Mouse (Mus musculus) R1 (cell line): ENCODE measurements around the gene Isg20l2.
A peak's percentile ranks its signal among the peaks of the same experiment; 100 is the strongest.

Source experiments
- DNase-seq: peaks from one replicate; pipeline ENCODE4 v3.0.0-alpha.2; 2018; ENCODE audit warnings: low read depth, low spot score

Gene Isg20l2

DNA sequence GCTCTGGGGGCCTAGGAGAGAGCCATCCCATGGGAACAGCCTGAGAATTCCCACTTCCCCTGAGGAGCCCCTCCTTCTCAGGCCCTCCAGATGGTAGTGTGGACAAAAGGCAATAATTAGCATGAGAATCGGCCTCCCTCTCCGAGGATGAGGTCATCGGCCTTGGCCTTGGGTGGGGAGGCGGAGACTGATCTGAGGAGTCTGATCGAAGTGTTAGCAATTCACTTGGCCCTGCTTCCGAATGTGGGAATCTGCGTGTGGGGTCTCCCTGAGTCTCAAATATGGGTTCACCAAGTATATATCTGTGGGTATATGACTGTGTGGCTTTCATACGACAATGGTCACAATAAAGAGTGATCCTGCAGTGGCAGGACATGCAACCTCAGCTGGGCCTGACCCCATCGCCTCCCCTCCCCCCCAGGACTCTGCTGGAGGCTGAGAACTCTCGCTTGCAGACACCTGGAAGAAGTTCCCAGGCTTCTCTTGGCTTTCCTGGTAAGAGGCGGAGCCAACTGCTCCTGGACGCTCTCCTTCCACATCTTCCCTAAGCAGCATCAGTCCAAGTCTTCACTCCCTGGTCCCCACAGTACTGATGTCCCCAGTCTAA lies 44.4 kb downstream of the Isg20l2 start:
- DNase-seq: peak; percentile 99

DNA sequence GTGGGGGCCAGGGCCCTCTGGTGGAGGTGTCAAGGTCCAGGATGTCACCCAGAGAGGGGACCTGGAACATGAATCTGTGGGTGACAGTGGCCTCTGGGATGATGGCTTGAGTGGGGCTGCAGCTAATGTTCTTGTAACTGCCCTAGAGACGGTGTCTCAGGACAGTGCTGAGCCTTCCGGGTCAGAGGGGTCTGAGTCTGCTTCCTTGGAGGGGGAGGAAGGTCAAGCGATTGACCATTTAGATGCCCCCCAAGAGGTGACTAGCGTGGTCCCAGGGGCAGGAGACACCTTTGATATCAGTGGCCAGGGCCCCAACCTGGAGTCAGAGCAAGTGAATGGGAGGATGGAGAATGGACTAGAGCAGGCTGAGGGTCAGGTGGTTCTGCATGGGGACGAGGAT lies 49.4 kb downstream of the Isg20l2 start:
- no peak for DNase-seq

GRCm38 (mm10) chr3:87980085-87980484 lies 50.0 kb downstream of the Isg20l2 start:
- no peak for DNase-seq

GRCm38 (mm10) chr3:87980728-87981127 lies 50.6 kb downstream of the Isg20l2 start:
- no peak for DNase-seq

GRCm38 (mm10) chr3:87981214-87981760 lies 51.2 kb downstream of the Isg20l2 start:
- no peak for DNase-seq

- DNase-seq: no peak
Measured at GRCm38 (mm10) chr3:87981894-87982835, 52.1 kb downstream of the Isg20l2 start.

GRCm38 (mm10) chr3:87982836-87983601 lies 52.9 kb downstream of the Isg20l2 start:
- no peak for DNase-seq

DNA sequence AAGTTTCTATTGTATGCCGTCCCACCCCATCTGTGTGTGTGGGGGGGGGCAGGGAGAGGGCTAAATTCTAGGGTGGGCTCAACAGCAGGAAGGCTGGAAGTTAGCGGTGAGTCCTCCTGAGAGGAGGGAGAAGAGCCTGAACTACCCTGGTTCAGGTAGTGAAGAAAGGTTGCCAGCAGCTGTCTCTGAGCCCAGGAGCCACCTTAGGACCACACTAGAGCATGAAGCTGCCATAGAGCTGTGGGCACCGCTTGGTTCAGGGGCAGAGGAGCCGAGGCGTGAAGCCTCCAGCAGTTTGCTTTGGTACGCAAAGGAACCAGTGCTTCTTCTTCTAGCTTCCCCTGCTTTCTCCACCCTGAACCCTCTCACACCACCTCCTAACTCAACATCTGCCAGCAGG lies 53.5 kb downstream of the Isg20l2 start:
- DNase-seq: no peak

- no peak for DNase-seq
Measured at GRCm38 (mm10) chr3:87984094-87984493, 54.0 kb downstream of the Isg20l2 start.

DNA sequence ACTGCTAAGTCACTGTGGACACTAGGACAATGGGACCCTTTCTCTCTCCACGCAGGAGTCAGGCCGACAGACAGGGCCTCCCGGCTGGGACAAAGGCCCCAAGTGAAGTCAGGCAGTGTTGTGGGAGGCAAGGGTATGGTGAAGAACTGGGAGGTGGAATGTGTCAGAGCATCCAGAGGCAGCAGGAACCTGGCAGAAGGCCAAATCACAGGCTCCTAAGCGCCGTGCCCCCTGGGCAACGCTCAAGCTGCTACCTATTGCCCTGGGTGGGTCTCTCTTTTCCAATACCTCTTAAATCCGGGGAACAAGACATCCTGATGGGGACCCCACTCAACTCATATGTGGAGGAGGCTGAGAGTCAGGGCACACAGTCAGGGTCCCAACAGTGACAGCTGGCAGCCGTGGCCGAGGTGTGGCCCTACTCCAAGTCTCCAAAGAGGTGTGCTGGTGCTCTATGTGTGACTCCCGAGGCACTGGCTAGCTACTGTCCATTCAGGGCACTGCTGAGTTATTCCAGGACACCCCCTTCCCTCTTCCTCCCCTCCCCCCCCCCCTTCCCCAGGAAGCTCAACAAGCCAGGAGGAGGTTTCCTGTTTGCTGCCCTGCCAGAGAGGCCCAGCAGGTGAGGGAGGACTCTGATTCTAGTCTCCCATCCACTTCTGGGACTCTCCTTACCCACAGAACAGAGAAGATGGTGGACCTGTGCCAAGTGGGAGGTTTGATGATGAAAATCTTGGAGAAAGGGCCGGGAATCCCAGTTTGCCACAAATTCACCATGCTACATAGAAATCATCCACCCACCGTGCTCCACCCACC lies 55.6 kb downstream of the Isg20l2 start:
- DNase-seq: no peak

DNA sequence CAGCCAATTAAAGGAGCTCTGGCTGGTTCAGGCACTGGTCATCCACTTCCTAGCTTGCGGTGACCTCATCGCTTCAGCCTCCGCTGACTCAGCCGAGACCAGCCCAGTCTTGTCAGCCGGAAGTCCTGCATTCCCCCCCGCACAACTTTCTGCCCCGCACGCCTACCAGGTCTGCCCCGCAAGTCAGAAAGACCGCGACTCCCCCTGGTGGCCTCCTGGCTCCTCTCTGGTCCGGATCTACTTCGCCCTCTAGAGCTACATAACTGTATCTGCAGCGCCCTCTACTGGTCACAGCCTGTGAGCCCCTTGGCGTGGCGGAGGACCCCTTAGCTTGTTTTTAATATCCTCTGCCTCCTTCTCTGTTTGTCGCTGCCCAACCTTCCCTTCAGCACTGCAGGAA lies 56.8 kb downstream of the Isg20l2 start:
- peak; percentile 97 for DNase-seq

DNA sequence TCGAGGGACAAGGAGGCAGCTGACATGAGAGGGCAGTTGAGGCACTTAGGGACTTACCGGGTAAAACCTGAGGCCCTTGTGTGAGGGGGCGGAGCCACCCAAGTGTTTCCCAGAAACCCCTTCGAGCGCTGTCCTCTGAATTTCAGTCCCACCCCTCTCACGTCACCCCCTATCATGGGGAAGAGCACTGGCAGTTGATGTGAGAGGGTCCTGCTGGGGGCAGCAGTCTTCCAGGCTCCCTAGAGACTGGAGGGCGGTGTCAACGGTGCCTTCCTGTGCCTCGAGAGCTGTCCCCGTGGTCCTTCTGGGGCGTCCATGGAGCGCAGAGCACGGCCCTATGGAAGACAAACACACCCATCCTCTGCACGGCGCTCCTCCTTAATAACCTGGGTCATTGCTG lies 57.5 kb downstream of the Isg20l2 start:
- DNase-seq: peak; percentile 93

- DNase-seq: no peak
Measured at GRCm38 (mm10) chr3:87988068-87988467, 58.0 kb downstream of the Isg20l2 start.

GRCm38 (mm10) chr3:87989935-87990334 lies 59.8 kb downstream of the Isg20l2 start:
- DNase-seq: peak; percentile 52
